Mouse (Mus musculus) right cerebral cortex, postnatal 10 days (tissue): ENCODE measurements around the gene Nim1k.
A peak's percentile ranks its signal among the peaks of the same experiment; 100 is the strongest.

Experiments
- DNase-seq, 2 experiments: peaks; one replicate each; pipeline ENCODE4 v3.0.0; 2021; ENCODE audit warnings: low spot score in 2 of 2

Gene Nim1k

GRCm38 (mm10) chr13:119690039-119690728 is 65.5 kb downstream of the Nim1k start, which contains the start of gene Hmgcs1:
Gene Hmgcs1, plus strand, starts transcription at chr13:119690379.
- DNase-seq, result peak; percentile 100

- no peak for DNase-seq
Observed at GRCm38 (mm10) chr13:119689709-119690038, 66.0 kb downstream of the Nim1k start.

GRCm38 (mm10) chr13:119684416-119685177 is 71.1 kb downstream of the Nim1k start:
- no peak for DNase-seq

- DNase-seq, result no peak
Observed at GRCm38 (mm10) chr13:119681161-119681560, 74.5 kb downstream of the Nim1k start.

- DNase-seq, result no peak
Observed at GRCm38 (mm10) chr13:119679721-119680120, 76.0 kb downstream of the Nim1k start.

- no peak for DNase-seq
Observed at GRCm38 (mm10) chr13:119678794-119679193, 76.9 kb downstream of the Nim1k start.

GRCm38 (mm10) chr13:119661420-119661819 is 94.3 kb downstream of the Nim1k start:
- DNase-seq, result peak; percentile 39 to 47
